Mouse (Mus musculus): ENCODE measurements at regions not wholly inside any gene's neighbourhood (a gene's known extent, or its start where the extent isn't known, plus 50 kb on each side); places are given as distances from the start of the nearest gene placed in this dataset.

- Histone ChIP-seq H3K4me1 (peaks cover 8% of the 10 kb centered on the region), H3K27ac (no peak overlapping the region), H3K27me3 (ENCODE audit: low read depth, poor library complexity, severe bottlenecking) (no peaks in the 10 kb centered on the region), H3K9me3 (replicated peaks) (no peaks in the 10 kb centered on the region), H3K36me3 (no peaks in the 10 kb centered on the region), H3K4me3 (no peak overlapping the region)
- no peak for DNase-seq (ENCODE audit: low spot score)
- WGBS, result 87% methylated on average over 4 of the region's 4 CpGs
Observed at GRCm38 (mm10) chr3:144050341-144050740, 154.7 kb downstream of the Lmo4 start.

- no peaks in the 10 kb centered on the region for H3K9me3 ChIP-seq (replicated peaks)
- H3K4me1 ChIP-seq, result peaks cover 8% of the 10 kb centered on the region
- no peaks in the 10 kb centered on the region for H3K27me3 ChIP-seq (ENCODE audit: low read depth, poor library complexity, severe bottlenecking)
- no peaks in the 10 kb centered on the region for H3K36me3 ChIP-seq
- WGBS, result 62% methylated on average over 4 of the region's 4 CpGs
- H3K27ac ChIP-seq, result no peak overlapping the region
- H3K4me3 ChIP-seq, result no peak overlapping the region
- no peak for DNase-seq (ENCODE audit: low spot score)
Observed at GRCm38 (mm10) chr3:144049270-144049669, 155.8 kb downstream of the Lmo4 start.

- H3K27me3 ChIP-seq (ENCODE audit: low read depth, poor library complexity, severe bottlenecking), result no peaks in the 10 kb centered on the region
- peaks cover 17% of the 10 kb centered on the region for H3K4me1 ChIP-seq
- H3K9me3 ChIP-seq (replicated peaks), result no peaks in the 10 kb centered on the region
- DNase-seq (ENCODE audit: low spot score), result no peak
- H3K27ac ChIP-seq, result no peak overlapping the region
- H3K36me3 ChIP-seq, result no peaks in the 10 kb centered on the region
- 89% methylated on average over 2 of the region's 2 CpGs for WGBS
- H3K4me3 ChIP-seq, result no peak overlapping the region
Observed at GRCm38 (mm10) chr3:144044366-144044765, 160.7 kb downstream of the Lmo4 start.

GRCm38 (mm10) chr3:144041788-144042187, 163.2 kb downstream of the Lmo4 start:
- Histone ChIP-seq H3K27ac (no peak overlapping the region), H3K4me3 (no peak overlapping the region), H3K27me3 (ENCODE audit: low read depth, poor library complexity, severe bottlenecking) (no peaks in the 10 kb centered on the region), H3K36me3 (no peaks in the 10 kb centered on the region), H3K9me3 (replicated peaks) (no peaks in the 10 kb centered on the region), H3K4me1 (peaks cover 14% of the 10 kb centered on the region)
- 42% methylated on average over 5 of the region's 5 CpGs for WGBS
- no peak for DNase-seq (ENCODE audit: low spot score)

GRCm38 (mm10) chr3:144039498-144039897, 165.5 kb downstream of the Lmo4 start:
- no peak overlapping the region for H3K27ac ChIP-seq
- no peak overlapping the region for H3K4me3 ChIP-seq
- H3K27me3 ChIP-seq (ENCODE audit: low read depth, poor library complexity, severe bottlenecking), result no peaks in the 10 kb centered on the region
- no peaks in the 10 kb centered on the region for H3K9me3 ChIP-seq (replicated peaks)
- H3K4me1 ChIP-seq, result peaks cover 14% of the 10 kb centered on the region
- no peaks in the 10 kb centered on the region for H3K36me3 ChIP-seq
- no peak for DNase-seq (ENCODE audit: low spot score)
- WGBS, result 92% methylated on average over 3 of the region's 3 CpGs

GRCm38 (mm10) chr3:144029611-144030010, 175.4 kb downstream of the Lmo4 start:
- no peak overlapping the region for H3K4me3 ChIP-seq
- H3K9me3 ChIP-seq (replicated peaks), result no peaks in the 10 kb centered on the region
- no peak overlapping the region for H3K27ac ChIP-seq
- H3K36me3 ChIP-seq, result no peaks in the 10 kb centered on the region
- 84% methylated on average over 1 of the region's 1 CpGs for WGBS
- H3K27me3 ChIP-seq (ENCODE audit: low read depth, poor library complexity, severe bottlenecking), result no peaks in the 10 kb centered on the region
- no peak for DNase-seq (ENCODE audit: low spot score)
- peaks cover 19% of the 10 kb centered on the region for H3K4me1 ChIP-seq

GRCm38 (mm10) chr3:144029121-144029520, 175.9 kb downstream of the Lmo4 start:
- H3K36me3 ChIP-seq, result no peaks in the 10 kb centered on the region

GRCm38 (mm10) chr3:144027134-144027980, 177.7 kb downstream of the Lmo4 start:
- H3K27ac ChIP-seq, result no peak overlapping the region
- H3K4me1 ChIP-seq, result peaks cover 19% of the 10 kb centered on the region
- DNase-seq (ENCODE audit: low spot score), result no peak
- H3K4me3 ChIP-seq, result no peak overlapping the region
- 92% methylated on average over 6 of the region's 6 CpGs for WGBS
- no peaks in the 10 kb centered on the region for H3K9me3 ChIP-seq (replicated peaks)
- H3K27me3 ChIP-seq (ENCODE audit: low read depth, poor library complexity, severe bottlenecking), result no peaks in the 10 kb centered on the region
- H3K36me3 ChIP-seq, result no peaks in the 10 kb centered on the region

More at GRCm38 (mm10) chr3:144029121-144029520, 175.9 kb downstream of the Lmo4 start:
- H3K9me3 ChIP-seq (replicated peaks), result no peaks in the 10 kb centered on the region
- WGBS, result 89% methylated on average over 3 of the region's 3 CpGs
- peaks cover 19% of the 10 kb centered on the region for H3K4me1 ChIP-seq
- no peak for DNase-seq (ENCODE audit: low spot score)
- H3K27ac ChIP-seq, result no peak overlapping the region
- no peak overlapping the region for H3K4me3 ChIP-seq
- H3K27me3 ChIP-seq (ENCODE audit: low read depth, poor library complexity, severe bottlenecking), result no peaks in the 10 kb centered on the region

- Histone ChIP-seq H3K4me1 (peaks cover 20% of the 10 kb centered on the region), H3K27me3 (ENCODE audit: low read depth, poor library complexity, severe bottlenecking) (no peaks in the 10 kb centered on the region), H3K4me3 (0 out of 2 replicates have a peak overlapping the region, but pooled peaks have one; percentile 2), H3K27ac (peak overlapping the region; percentile 25; the same call in 1 of the 2 replicates), H3K36me3 (no peaks in the 10 kb centered on the region), H3K9me3 (replicated peaks) (no peaks in the 10 kb centered on the region)
- DNase-seq (ENCODE audit: low spot score), result no peak
- WGBS, result 28% methylated on average over 14 of the region's 14 CpGs
Observed at GRCm38 (mm10) chr3:144025451-144026125, 179.4 kb downstream of the Lmo4 start.

- Histone ChIP-seq H3K36me3 (no peaks in the 10 kb centered on the region), H3K27me3 (ENCODE audit: low read depth, poor library complexity, severe bottlenecking) (no peaks in the 10 kb centered on the region), H3K27ac (no peak overlapping the region), H3K4me3 (no peak overlapping the region), H3K4me1 (peaks cover 24% of the 10 kb centered on the region), H3K9me3 (replicated peaks) (no peaks in the 10 kb centered on the region)
- DNase-seq (ENCODE audit: low spot score), result no peak
- WGBS, result 90% methylated on average over 5 of the region's 5 CpGs
Observed at GRCm38 (mm10) chr3:144024216-144024615, 180.8 kb downstream of the Lmo4 start.

GRCm38 (mm10) chr3:144023058-144023457, 182.0 kb downstream of the Lmo4 start:
- H3K27me3 ChIP-seq (ENCODE audit: low read depth, poor library complexity, severe bottlenecking), result no peaks in the 10 kb centered on the region
- no peaks in the 10 kb centered on the region for H3K9me3 ChIP-seq (replicated peaks)
- no peak overlapping the region for H3K4me3 ChIP-seq
- no peak for DNase-seq (ENCODE audit: low spot score)
- 88% methylated on average over 3 of the region's 3 CpGs for WGBS
- no peaks in the 10 kb centered on the region for H3K36me3 ChIP-seq
- H3K27ac ChIP-seq, result no peak overlapping the region
- peaks cover 24% of the 10 kb centered on the region for H3K4me1 ChIP-seq

GRCm38 (mm10) chr3:144021969-144022368, 183.1 kb downstream of the Lmo4 start:
- DNase-seq (ENCODE audit: low spot score), result no peak
- H3K27me3 ChIP-seq (ENCODE audit: low read depth, poor library complexity, severe bottlenecking), result no peaks in the 10 kb centered on the region
- H3K4me1 ChIP-seq, result peaks cover 24% of the 10 kb centered on the region
- no peak overlapping the region for H3K27ac ChIP-seq
- H3K36me3 ChIP-seq, result no peaks in the 10 kb centered on the region
- H3K9me3 ChIP-seq (replicated peaks), result no peaks in the 10 kb centered on the region
- no peak overlapping the region for H3K4me3 ChIP-seq
- 92% methylated on average over 5 of the region's 5 CpGs for WGBS

- no peak overlapping the region for H3K27ac ChIP-seq
- WGBS, result 81% methylated on average over 8 of the region's 8 CpGs
Observed at GRCm38 (mm10) chr3:144020189-144020940, 184.7 kb downstream of the Lmo4 start.

More at GRCm38 (mm10) chr3:144020189-144020940, 184.7 kb downstream of the Lmo4 start:
- Histone ChIP-seq H3K4me1 (peaks cover 10% of the 10 kb centered on the region), H3K4me3 (no peak overlapping the region), H3K36me3 (no peaks in the 10 kb centered on the region), H3K27me3 (ENCODE audit: low read depth, poor library complexity, severe bottlenecking) (no peaks in the 10 kb centered on the region), H3K9me3 (replicated peaks) (no peaks in the 10 kb centered on the region)
- DNase-seq (ENCODE audit: low spot score), result no peak

Data from limb, embryonic 10.5 days (tissue).